Mouse (Mus musculus): ENCODE measurements around the gene Adam19.

DNA sequence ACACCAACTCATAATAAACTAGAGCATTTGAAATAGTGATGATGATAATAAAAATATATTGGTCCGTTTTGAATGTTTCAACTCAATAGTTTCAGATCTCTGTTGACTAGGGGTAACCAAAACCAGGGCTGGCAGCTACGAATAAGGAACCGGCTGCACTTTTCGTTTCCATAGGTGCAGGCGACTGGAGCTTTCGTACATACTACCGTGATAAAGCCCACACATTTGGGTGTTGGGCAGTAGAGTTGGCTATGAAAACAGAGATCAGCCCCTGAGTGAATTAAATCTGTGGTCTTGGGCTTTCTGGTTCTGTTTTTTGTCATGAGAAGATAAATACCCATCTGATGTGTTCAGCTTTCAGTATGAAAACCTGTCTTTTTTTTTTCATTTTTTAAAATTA, 70.5 kb downstream of the Adam19 start:
- TF ChIP-seq TCF3 (IDR thresholded peaks at IDR 0.05; ENCODE audit: insufficient read length, low read depth): no peak
- no peak for TF ChIP-seq MAX (IDR thresholded peaks at IDR 0.05; ENCODE audit: low read depth)
- no peak for TF ChIP-seq POLR2A (IDR thresholded peaks at IDR 0.05; ENCODE audit: insufficient read length, low read depth)

Data from myocyte (in vitro differentiated cells).